Mouse (Mus musculus): ENCODE results near the gene Uggt1. TPM values are rescaled to one million over a fixed set of nuclear protein-coding genes. Genes with fewer than 3 reads are reported as not detected.
A peak's percentile ranks its signal among the peaks of the same experiment; 100 is the strongest.

Gene Uggt1
- total RNA-seq, 4 experiments from 2014 or later, result 38.5 to 43.5 (median 40.2) TPM

DNA sequence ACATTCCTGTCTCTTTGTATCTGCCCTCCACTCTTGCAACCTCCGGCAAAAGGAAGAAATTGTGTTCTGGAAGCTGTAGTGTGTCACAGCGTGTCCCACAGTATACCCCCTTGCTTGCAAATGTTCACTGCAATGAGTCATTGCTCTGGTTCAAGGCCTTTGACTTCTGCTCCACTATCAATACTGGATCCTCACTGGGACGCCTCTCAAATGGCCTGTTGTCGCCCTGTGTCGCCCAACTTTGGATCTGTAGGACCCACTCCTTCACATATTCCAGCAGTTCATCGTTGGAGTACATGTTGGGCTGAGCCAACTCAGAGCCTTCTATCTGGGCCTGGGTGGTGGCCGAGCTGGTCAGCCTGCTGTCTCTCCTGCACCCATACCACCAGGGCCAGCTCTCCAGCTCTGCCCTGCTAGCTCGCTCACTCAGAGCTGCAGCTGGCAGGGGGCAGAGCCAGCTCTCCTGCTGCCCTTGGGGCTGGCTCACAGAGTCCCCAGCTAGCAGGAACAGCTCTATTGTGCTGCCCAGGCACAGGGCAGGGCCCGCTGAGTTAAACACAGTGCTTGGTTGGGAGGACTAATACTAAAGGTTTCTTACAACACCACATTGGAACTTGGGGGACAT is 126.3 kb downstream of the Uggt1 start:
- DNase-seq (ENCODE audit: low spot score in 2 of 2), result no peak

GRCm38 (mm10) chr1:36116488-36116887 is 128.0 kb downstream of the Uggt1 start:
- DNase-seq (ENCODE audit: low spot score in 2 of 2), result no peak

DNA sequence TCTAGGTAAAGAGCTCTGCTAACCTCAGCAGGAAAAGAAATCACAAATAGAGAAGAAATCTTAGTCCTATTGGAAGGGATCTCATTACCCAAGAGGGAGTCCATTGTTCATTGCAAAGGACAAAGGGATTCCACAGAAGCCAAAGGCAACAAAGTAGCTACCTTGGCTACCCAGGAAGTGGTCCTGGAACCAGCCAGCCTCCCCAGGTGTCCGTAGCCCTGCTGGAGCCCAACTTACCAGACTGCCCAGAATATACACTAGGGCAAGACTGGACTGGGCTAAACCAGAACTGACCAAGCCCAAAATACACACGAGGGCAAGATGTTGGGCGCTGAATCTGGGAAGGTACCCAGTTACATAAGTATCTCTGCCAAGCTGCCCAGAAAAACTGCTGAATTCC is 129.7 kb downstream of the Uggt1 start:
- DNase-seq (ENCODE audit: low spot score in 2 of 2), result no peak

DNA sequence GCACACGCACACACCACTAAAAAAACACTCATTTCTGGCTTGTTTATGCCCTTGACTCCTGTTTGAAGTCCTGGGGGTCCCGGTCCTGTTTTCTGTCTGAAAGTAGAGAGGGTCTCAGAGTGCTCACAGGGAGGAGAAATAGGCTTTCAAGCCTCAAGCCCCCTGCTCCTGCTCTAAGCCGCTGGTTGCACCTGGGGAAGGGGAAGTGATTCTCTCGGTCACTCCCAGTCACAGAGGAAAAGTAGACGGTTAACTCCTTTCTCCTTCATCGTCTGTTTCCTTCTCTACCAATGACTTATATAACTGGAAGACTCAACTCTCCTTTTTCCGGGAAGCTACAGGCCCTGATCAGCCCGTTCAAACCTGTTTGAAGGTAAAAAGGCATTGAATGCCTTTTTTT is 130.8 kb downstream of the Uggt1 start:
- no peak for DNase-seq (ENCODE audit: low spot score in 2 of 2)

- DNase-seq (ENCODE audit: low spot score in 2 of 2), result no peak
Measured at GRCm38 (mm10) chr1:36112665-36113064, 131.9 kb downstream of the Uggt1 start.

DNA sequence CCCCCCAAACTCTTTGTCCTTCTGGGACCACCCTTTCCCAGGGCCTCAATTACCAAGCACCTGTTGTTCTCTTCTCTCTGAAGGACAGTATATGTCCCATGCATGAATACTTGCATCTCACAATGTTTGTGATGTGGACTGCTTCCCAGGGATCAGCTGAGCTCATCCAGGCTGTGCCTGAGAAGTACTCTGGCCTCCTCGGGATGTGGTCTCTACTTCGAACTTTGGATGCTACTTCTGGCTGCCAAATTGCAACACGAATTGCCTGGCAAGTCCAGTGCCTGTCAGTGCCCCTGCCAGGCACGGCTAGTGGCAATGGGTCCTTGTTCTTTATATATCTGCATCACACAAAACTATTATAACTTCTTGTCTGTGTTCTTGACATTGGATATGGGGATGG is 134.5 kb downstream of the Uggt1 start:
- no peak for DNase-seq (ENCODE audit: low spot score in 2 of 2)

DNA sequence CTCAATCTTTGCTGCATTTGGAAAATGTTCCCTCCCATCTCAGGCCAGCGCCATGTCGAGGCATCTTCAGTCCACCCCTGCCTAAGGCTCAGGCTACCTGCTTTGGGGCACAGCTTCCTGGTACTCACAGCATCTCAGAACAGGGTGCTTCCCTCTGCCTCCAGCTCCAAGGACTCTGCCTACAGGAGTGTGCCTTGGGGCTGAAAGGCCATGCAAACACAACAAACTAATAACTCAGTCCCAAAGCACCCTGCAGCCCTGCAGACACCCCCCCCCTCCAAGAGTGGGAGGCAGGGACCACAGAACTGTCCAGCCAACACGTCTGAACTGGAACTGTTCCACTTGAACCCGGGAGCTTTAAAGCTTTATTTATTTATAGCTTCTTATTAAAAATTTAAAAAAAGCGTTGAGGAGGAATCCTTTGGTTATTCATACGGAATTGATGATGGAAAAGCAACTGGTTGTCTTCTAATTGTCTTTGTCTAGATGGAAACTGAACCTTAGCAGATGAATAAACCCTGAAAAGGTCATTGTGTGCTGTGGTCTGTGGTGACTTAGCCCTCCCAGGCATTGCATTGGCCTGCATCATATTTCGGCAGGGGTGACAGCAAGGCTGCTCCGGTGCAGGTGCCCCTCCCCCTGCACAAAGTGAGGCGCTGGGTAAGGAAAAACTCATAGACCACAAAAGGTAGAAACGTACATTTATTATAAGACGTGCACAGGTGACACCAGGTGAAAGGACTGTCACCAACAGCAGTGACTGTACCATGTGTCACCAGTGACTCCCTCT is 138.4 kb downstream of the Uggt1 start:
- DNase-seq (ENCODE audit: low spot score in 2 of 2), result no peak

DNA sequence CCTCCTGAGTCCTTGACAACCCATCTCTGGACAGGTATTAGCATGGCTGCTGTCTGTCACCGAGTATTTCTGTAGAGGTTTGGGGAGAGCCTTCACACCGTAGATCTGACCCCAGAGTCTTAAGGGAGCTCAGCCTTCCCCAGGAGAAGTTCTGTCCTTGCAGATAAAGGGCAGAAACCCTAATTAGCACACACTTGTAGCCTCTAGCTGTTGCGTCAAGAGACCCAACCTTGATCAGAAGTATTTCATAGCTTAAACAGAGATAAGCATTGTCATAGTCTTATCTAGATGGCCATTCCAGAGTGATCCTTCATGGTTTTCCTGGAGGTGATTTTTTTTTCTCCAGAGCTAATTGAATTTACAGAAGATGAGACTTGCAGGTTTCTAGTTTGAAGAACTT is 144.1 kb downstream of the Uggt1 start:
- DNase-seq (ENCODE audit: low spot score in 2 of 2), result no peak

DNA sequence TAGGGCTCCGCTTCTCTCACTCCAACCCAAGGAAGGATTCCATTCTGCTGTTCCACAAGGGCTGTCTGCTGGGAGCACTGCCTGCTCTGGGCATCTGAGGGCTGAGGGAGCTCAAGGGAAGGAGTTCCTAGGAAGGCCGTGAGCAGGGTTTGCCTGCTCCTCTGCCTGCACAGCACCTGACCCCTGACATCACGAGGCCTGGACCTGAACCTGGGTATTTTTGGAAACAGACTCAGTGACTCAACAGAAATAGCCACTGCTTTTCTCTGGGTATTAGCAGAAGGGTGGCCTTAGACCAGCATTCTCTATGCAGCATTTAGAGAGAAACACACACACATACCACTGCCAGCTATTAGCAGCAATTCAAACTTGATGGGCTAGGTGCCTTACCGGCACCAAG is 146.1 kb downstream of the Uggt1 start:
- no peak for DNase-seq (ENCODE audit: low spot score in 2 of 2)

DNA sequence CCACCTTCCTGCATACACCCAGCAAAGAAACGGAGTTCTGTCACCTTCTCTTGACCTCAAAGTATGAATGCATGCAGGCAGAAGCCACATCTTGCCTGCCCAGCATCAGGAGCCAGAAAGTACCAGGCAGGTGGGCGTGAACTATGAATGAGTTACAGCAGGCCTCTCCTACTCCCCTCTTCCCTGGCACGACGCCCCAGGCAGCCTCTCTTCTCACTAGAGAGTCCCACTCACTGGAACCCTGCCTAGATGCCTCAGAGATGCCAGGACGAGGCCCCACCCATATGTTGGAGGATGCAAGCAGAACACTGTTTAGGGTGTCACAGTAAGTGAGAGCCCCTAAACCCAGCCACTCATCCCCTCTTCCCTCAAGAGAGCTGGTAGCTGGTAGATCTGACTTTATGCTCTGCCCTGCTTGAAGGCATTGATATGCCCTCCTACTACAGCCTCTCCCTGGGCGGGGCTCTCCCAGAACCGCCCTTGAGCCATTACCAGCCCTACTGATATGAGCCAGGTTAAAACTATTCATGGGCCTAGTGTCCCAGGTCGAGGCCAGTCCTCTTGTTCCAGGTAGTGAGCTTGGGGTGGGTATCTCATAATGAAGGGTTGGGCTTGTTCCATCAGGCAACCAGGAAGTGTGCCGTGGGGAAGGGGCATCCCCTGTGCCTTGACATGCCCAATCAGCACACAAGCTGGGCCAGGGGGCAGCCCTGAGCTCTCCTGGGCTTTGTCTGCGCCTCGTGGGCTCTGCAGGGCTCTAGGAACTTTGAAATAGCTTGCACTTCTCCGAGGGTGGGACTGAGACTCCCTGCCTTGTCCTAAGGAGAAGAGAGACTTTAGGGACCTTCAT is 148.9 kb downstream of the Uggt1 start:
- DNase-seq (ENCODE audit: low spot score in 2 of 2), result peak; percentile 64 to 96

GRCm38 (mm10) chr1:36093741-36094140 is 150.8 kb downstream of the Uggt1 start:
- DNase-seq (ENCODE audit: low spot score in 2 of 2), result no peak

GRCm38 (mm10) chr1:36091246-36091645 is 153.3 kb downstream of the Uggt1 start:
- no peak for DNase-seq (ENCODE audit: low spot score in 2 of 2)

DNA sequence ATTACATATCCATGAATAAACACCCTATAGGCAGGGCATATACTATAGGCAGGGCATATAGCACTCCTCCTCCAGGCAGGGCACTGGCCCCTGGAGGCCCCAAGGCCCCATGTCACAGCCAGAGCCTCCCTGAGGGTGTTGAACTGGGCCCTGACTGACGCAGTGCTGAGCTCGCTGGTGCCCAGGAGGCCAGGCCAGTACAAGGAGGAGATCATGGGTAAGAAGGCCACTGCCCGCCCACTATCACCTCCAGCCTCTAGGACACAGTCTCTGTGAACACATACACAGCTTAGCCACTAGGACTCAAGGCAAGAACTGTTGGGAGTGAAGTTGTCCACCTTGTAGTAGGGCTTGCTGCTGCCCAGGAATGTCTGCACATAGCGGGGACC is 153.8 kb downstream of the Uggt1 start:
- no peak for DNase-seq (ENCODE audit: low spot score in 2 of 2)

Small RNA genes lying within 50 kb of the gene (microRNA-seq; reads per million reads assigned to microRNA genes)
- 6.0 to 6.1 reads per million in 2 experiments for gene Mir6897

Other genes starting within 250 kb of the Uggt1 start
- gene Hs6st1, start 176.3 kb downstream of the Uggt1 start, total RNA-seq (2022), result 10 to 100 TPM; 45.5 to 49.0 (median 48.0) TPM
- 1 to 10 TPM in 2 of 4 experiments, under 1 TPM in 2; 0.78 to 1.5 (median 0.92) TPM for gene Neurl3, start 30.0 kb upstream of the Uggt1 start, total RNA-seq (2022)
- gene Arid5a, start 63.0 kb upstream of the Uggt1 start, total RNA-seq (2022), result 10 to 100 TPM; 10.9 to 18.8 (median 13.0) TPM
- 10 to 100 TPM; 63.9 to 88.2 (median 74.6) TPM for gene Kansl3, start 124.5 kb upstream of the Uggt1 start, total RNA-seq (2022)
- not detected for gene Fer1l5, start 127.6 kb upstream of the Uggt1 start, total RNA-seq (2022)
- gene Lman2l, start 200.6 kb upstream of the Uggt1 start, total RNA-seq (2022), result 10 to 100 TPM; 36.4 to 46.7 (median 39.1) TPM
- 10 to 100 TPM; 11.7 to 13.7 (median 12.2) TPM for gene Cnnm4, start 226.9 kb upstream of the Uggt1 start, total RNA-seq (2022)